Mouse (Mus musculus): Measurements from ENCODE around the gene Lurap1.
A peak's percentile ranks its signal among the peaks of the same experiment; 100 is the strongest.

Lurap1 gene

DNA sequence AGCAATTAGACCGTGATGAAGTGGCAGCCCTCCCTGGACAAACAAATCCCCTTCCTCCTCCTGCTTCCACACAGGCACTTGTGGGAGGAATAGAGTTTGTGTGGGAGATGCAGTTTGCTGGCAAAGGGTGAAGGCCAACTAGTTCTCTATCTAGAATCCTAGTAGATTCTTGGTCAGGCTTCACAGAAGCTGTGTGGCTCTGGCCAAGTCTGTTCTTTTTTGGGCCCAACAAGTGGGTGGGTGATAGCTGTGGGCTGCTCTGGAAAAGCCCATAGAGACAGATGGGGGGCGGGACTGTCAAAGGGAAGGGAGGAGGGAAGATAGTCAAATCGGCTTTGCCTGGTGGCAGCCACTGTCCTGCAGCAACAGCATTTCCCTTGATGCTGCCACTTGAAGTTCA lies 9.6 kb upstream of the Lurap1 start:
- peak; percentile 94 for DNase-seq (ENCODE audit: low read depth, low spot score)

DNA sequence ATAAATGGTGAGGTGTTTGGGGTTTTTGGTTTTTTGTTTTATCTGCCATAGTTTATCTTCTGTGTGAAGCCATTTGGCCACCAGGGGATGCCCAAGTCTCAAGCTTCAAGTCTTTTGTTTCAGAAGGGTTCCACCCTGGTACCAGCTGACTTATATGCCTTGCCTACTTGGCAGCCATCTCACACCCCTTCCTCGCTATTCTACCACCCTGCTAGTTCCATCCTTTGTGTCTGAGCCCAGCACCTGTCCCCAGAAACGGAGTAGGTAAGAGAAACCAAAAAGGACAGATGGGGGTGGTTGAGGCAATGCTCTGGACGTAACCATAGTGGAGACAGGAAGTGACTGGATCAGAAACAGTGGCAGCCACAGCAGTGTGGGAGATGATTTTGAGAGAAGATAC lies 8.8 kb upstream of the Lurap1 start:
- no peak for DNase-seq (ENCODE audit: low read depth, low spot score)

DNA sequence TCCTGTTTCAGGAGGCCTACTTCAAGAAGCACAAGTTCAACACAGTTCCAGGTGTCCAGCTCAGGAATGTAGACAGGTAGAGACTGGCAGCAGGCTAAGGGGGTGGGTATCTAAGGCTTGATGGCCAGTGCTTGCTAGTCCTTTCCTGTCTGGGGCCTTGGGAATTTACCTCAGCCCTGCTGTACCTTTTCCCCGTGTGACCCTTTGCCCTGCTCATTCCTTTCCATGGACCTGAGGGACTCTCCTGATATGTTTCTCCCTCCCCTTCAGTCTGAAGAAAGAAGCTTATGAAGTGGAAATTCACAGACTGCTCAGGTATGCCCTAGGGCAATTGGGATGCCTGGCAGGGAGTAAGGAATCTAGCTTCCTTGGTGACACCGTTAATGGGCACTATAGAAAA lies 6.7 kb upstream of the Lurap1 start:
- DNase-seq (ENCODE audit: low read depth, low spot score): no peak

DNA sequence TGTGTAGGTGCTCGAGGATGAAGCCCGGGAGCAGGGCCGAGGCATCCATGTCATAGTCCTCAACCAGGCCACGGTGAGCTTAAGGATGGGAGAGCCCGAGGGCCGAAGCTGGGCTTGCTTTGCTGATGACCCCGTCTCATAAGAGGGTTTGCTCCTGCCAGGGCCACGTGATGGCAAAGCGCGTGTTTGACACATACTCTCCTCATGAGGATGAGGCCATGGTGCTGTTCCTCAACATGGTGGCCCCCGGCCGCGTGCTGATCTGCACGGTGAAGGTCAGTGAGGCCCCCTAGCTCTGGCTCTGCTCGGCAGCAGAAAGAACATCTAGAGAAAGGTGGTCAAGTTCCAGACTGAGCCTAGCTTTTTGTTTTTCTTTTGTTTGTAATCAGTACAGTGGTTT lies 1.6 kb upstream of the Lurap1 start:
- DNase-seq (ENCODE audit: low read depth, low spot score): no peak

DNA sequence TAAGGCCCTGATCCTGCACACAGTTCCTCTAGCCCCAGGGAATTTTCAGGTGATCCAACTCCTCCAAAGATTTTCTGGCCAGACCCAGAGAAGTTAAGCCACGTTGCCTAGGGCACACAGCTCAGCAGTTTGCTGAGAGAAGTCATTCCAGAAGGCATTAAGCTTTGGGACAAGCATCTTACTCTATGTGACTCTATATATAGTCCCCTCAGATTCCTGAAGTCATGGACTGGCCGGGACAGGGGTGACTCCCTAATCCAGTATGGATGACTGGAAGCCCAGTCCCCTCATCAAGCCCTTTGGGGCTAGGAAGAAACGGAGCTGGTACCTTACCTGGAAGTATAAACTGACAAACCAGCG lies 296 bp downstream of the Lurap1 start:
- no peak for DNase-seq (ENCODE audit: low read depth, low spot score)

DNA sequence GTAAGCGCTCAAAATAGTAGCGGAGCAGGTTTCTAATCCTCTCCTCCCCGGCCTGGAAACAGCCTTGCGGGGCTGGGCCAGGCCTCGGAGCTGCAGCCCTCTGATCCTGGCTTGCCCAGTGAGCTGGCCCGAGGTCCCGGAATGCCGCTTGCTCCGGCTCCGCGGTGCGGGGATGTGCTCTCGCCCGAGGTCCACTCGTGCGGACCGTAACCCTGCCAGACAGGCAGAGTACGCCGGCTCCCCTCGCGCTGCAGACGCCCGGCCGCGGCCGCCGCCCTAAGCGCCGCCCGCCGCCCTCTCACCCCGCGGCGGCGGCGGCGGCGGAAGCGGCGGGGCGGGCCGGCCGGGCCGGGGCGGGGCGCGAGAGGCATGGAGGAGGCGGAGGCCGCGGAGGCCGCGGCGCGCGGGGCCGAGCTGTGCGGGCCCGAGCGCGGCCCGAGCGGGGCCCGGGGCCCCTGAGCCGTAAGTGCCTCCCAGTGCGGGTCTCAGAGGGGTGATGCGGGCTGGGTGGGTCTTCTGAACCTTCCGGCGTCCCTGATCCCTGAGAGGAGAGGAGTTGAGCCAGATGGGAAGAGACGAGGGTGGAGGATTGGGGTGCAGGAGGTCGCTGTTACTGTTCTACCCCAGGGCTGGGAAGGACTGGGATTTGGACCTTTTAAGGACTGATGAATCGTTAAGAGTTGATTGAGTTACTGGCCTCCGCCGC lies 829 bp downstream of the Lurap1 start:
- DNase-seq (ENCODE audit: low read depth, low spot score): no peak

DNA sequence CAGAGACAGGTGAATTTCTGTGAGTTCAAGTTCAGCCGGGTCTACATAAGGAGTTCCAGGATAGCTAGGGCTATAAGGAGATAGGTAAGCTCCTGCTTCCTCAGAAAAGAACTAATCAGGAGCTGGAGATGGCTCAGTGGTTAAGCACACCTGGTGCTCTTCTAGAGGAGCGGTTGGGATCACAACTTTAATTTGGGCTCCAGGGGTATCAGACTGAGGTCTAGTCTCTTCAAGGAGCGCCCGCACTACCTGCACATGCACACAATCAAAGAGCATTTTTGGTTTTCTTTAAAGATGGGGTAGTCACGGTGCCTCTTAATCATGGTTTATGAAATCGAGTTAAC lies 1.4 kb downstream of the Lurap1 start:
- DNase-seq (ENCODE audit: low read depth, low spot score): no peak

DNA sequence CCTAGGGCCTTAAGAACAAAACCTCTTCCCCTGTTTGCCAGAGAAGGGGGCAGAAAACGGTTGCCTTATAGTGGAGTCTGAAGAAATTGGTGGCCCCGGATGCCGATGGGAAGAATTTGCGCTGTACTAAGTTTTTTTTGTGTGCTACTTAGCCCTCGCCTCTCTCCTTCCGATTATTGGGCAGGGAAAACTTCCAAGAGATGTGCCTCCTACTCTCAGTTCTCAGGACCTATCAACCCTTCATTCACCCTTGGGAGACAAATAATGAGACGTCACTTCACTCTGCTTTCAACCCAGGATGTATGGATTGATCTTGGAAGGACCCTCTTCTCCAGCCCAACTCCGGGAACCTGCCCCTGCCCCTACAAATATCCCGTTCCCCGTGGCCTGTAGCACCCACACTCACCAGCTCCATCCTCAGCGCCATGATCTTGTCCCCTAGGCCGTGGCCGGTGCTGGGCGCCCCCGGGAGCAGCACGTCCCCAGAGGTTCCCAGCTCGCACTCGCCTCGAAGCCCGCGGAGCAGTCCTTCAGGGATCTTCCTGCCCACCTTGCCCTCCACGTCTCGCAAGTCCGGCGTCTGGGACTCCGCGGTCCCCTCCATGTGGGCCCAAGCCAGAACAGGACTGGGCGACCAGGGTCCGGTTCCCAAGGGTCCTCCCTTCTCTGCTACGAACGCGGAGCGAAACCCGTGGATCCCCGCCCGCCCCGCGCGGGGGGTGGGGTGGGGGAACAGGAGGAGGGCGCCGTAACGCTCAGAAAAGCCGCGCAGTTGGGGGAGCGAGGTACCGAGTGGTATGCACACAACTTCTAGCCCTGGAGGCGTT lies 7.0 kb downstream of the Lurap1 start:
- DNase-seq (ENCODE audit: low read depth, low spot score): no peak

DNA sequence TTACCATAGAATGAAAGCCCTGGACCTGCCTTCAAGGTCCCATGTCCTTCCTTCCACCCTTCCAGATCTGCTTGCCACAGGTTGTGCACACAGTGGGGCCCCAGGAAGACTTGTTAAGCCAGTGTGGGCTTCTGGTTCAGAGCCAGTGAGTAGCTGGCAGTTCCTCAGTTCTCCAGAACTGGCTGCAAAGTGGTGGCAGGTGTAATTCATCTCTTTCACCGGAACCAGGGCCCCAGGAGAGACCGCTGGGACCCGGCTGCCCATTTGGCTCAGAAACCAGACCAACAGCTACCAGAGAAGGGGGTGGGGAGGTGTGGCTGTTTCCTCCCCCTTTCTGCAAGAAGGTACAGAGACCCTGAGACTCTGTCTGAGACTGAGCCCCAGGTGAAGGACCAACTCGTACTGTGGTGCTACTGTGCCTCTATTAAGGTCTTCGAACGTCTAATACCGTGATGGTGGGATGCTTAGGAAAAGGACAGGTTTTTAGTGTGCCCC lies 7.8 kb downstream of the Lurap1 start:
- DNase-seq (ENCODE audit: low read depth, low spot score): no peak

DNA sequence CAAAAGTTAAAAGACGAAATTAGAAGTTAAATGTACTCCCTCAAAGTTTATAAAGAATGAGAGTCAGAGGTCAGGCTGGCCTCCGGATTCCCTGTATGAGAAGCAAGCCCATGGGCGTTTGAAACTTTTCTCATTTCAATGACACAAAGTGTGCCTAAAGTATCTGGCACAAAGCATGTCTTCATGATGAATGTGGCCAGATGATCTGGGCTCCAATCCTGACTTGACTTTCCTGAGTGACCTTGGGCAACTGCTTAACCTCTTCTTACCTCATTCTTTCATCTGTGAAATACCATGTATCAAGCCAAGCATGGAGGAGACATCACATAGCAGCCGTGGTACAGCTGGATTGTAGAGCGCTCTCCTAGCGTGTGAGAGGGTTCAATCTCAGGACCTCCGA lies 8.9 kb downstream of the Lurap1 start:
- no peak for DNase-seq (ENCODE audit: low read depth, low spot score)

DNA sequence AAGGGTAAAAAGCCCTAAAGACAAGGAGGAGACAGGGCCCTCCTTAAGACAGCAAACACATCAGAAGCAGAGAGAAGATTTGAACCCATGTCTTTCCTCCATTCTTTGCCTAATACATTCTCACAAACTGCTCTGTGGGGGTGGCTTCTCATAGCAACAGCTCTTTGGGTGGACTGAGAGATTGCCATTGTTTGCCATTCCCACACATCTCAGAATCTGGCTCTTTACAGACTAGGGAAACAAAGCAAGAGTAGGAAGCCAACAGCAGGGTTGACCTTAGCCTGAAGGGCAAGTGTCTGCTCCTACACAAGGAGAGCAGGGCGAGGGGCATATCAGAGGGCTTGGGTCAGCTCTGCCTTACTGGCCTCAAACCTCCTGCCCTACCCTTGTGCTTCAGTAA lies 9.4 kb downstream of the Lurap1 start:
- no peak for DNase-seq (ENCODE audit: low read depth, low spot score)

DNA sequence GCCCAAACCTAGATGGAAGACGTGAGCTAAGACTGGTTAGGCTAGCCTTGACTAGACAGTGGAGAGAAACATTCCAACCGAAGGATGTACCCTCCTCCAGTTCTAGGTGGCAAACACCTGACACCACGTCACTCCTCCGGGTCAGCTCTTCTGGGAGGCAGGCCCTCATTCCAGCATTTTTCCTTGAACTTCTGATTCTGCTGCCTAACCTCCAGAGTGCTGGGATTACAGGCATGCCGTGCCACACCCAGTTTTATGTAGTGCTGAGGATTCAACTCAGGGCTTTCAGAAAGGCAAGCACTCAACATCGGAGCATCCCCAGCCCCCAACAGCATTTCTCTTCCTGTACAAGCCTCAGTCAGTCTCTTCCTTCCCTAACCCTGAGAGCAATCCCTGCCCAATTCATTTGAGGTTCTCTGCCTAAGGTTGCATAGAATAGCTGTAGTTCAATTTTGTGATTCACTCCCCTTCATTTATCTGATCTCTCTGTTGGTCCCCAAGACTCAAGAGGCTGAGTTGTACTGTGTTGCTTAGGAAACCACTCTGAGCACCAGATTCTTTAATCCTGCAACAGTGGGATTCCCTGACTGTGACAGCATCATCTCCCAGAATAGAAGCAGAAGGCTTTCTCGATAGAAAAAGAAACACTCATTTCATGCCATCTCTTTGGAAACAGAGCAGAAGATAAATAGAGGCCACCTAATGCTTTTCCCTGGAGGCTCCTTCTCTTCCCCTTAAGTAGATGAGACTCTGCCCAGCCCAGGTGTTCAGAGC lies 10.2 kb downstream of the Lurap1 start:
- peak; percentile 79 for DNase-seq (ENCODE audit: low read depth, low spot score)

DNA sequence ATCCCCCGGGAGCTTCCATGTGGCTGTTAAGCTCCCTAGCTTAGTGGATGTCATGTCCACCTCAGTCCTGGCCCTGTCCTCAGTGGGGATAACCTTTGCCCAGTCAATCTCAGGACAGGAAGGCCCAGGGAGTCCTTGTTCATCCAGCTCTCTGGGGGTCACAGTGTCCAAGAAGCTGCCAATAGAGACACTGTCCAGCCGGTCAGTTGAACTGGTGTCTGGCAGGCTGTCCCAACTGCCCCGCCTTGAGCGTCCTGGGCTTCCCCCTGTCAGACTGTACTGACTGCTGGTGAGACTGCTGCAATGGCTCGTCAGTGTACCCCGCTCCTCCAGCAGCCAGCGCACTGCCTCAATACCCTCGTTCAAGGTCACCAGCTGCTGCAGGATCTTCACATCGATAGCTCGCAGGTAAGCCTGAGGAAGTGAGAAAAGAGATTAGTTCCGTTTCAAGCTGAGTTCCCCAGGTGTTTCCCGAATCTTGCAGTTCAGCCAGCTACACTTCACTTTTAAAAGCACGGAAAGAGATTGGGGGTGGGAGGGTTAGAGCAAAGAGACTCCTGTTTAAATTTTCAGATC lies 13.6 kb downstream of the Lurap1 start:
- no peak for DNase-seq (ENCODE audit: low read depth, low spot score)

DNA sequence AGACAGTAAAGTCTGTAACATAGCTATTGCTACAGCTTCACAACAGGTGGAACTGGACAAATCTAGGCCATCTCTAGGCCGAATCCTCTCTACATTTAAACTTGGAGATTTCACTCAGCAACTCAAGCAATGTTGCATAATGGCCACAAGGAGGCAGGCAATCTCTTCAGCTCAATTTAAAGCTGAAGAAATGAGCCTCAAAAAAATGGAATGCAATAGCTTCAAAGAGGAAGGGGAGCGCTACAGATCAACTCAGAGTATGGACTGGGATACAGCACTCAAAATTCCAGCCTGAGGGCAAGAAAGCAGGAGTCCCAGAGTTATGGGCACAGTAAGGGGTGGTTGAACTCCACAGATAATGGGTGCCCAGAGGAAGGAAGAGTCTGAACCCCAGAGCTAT lies 16.1 kb downstream of the Lurap1 start:
- DNase-seq (ENCODE audit: low read depth, low spot score): no peak

DNA sequence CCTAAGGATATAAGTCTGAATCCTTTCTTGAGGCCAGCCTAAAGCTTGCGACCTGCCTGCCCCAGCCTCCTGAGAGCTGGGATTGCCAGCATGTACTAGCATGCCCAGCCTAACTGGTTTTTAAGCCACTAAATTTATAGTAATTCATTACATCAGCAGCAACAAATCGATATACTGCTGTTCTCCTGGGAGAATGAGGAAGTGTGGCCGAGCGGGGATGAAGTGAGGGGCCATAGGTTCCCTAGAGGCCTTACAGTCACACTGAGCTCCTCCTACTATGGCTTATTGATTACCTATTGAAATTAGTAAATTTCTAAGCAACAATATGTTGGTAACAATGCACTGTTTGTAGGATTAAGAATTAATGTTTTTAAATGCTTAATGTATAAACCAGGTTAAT lies 18.0 kb downstream of the Lurap1 start:
- no peak for DNase-seq (ENCODE audit: low read depth, low spot score)

DNA sequence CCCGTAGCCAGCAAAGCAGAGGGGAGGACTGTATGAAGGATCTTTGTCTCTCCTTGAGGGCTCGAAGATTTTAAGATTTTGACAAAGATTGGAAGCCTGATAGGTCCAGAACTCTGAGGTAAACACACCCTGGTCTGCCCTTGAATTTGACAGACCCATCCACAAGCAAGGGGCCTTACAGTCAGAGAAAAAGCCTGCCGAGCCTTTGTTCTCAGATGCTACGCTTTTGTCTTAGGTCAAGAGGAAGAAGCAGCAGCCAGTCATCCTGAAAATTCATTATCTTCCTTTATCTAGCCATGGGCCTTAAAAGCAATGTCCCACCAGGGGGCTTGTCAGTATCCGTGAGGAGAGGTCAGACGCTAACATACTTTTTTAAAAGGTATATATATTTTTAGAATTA lies 23.2 kb downstream of the Lurap1 start:
- no peak for DNase-seq (ENCODE audit: low read depth, low spot score)

DNA sequence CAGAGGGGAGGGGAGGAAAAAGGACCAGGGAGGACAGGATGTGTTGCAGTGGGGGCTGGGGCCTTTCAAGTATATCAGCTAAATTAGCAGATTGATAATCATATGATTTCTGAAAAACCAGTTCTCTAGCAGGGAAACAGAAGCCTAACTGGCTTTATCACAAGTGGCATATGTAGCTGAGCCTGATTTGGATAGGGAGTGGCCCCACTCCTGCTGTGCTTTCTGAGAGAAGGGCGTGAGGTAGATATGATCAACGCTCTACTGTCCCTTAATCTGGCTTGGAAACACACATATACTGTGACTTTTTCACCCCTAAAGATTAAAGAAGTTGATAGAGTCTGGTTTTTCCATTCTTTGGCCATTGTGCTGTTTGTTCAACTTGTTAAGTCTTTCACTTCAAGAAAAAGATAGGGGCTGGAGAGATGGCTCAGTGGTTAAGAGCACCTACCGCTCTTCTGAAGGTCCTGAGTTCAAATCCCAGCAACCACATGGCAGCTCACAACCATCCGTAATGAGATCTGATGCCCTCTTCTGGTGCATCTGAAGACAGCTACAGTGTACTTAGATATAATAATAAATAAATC lies 25.2 kb downstream of the Lurap1 start:
- DNase-seq (ENCODE audit: low read depth, low spot score): no peak

DNA sequence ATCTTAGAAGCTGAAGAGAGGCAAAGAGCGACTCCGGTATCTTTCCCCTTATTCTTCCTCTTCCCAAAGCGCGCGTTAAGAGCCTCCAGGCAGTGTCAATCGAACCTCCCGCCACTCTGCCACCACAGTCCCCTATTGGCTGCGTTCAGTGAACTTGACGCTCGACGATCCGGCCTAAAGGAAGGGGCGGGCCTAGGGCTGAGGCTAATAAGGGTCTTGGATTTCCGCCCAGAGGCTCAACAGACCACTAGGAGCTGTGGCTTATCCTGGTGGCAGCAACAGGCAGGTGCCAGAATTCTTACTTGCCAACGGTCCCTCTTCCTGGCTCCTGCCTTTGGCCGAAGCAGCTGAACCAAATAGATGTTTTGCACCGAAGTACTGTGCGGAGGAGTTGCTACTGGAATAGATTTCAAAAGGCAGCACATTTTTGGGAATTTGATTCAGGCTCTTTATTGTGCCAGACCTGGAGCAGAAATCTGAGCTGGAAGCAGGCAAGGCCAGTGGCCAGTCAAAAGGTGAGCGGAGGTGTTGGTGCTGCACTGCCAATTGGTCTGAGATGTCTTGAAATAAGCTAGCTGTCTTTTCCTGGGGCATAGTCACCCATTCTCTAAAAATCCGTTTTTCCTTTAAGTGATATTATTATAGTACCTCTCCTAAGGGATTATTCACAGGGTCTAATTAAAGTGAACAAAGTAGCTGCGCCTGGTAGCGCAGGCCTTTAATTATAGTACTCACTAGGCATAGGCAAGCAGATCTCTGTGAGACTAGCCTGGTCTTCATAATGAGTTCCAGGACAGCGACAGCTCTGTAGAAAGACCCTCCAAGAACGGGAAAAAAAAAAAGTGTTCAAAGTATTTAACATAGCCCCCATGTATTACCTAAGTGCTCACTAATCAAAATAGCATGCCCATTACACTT lies 27.3 kb downstream of the Lurap1 start, which contains the start of the genes Rad54l and Pomgnt1:
TSS of gene Rad54l (minus strand) at position 89 of the 918 bp plus-strand sequence.
TSS of gene Pomgnt1 (plus strand) at position 239 of the 918 bp plus-strand sequence.
- peak; percentile 82 for DNase-seq (ENCODE audit: low read depth, low spot score)

DNA sequence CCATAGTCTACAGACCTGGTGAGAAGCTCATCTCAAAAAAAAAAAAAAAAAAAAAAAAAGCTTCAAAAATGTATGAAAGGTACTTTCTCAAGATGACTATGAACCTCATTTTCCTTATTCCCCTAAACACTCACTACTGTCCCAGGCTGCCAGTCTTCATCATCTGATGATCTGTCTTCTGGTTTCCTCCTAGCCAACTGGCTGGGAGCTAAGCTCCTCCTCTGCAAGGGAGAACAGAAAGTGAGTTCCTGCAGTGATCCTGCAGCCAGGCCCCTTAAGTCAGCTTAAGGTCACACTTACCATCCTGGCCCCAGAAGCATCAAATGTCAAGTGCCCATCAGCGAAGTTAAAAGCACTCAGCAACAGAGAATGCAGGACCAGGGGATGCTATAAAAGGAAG lies 28.4 kb downstream of the Lurap1 start:
- no peak for DNase-seq (ENCODE audit: low read depth, low spot score)

DNA sequence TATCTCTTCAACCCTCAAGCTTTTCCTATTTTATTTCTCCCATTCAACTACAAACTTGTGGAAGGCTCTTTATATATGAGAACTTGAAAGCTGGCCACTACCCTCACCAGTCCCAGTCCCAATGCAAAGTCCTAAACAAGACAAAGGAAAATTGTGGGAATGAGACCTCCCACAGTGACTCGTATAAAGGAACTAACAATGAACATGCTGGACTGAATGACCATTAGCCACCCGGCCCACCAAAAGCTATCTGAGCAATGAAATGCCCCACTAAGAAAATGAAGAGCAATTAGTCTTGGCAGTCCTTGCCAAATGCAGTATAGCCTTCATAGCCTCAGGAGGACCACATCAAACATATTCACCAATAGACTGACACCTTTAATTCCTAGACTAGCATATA lies 39.7 kb downstream of the Lurap1 start:
- DNase-seq (ENCODE audit: low read depth, low spot score): no peak

DNA sequence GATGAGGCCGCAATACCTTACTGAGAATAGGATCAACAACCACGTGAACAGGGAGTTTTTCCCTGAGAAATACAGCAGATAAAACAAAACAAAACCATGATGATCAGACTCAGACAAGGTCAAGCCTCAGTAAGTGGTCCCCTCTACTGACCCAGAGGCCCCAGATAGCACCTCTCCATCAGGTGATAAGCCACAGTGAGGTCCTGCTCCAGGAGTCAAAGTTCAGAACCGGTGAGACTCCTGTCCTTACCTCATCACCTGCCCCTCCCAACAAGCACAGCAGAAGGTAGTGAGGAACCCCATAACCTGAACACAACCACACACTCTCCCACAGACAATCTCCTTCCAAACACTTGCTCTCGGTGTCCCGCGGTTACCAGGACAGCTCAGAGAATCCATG lies 40.4 kb downstream of the Lurap1 start:
- DNase-seq (ENCODE audit: low read depth, low spot score): no peak

Data from telencephalon, adult 2 months (tissue).